Mouse (Mus musculus) ES-E14 (cell line): Measurements from ENCODE around the gene Ndufaf8. TPM values are rescaled to one million over a fixed set of nuclear protein-coding genes. Genes with fewer than 3 reads are reported as not detected.

Experiments used
- DNase-seq: peaks from one replicate; pipeline ENCODE4 v3.0.0-alpha.2; 2013; ENCODE audit warnings: low read depth, low spot score
- H3K27ac ChIP-seq: 2 replicates; pipeline ENCODE4 v1.5.1; 2012; ENCODE audit warnings: low read depth, mild to moderate bottlenecking, low read length, moderate library complexity, mixed read lengths; ENCODE audit not compliant: poor library complexity, insufficient read depth, severe bottlenecking
- H3K36me3 ChIP-seq: 2 replicates; pipeline ENCODE4 v1.6.1; 2012; ENCODE audit warnings: mild to moderate bottlenecking, low read length, moderate library complexity, mixed read lengths; ENCODE audit not compliant: control insufficient read depth, poor library complexity, insufficient read depth, severe bottlenecking
- H3K4me1 ChIP-seq, 2 experiments: fragments of 150-350 bp in 1 of 2; sonication (generic) in 1 of 2; 2 replicates each; pipeline ENCODE4 v1.6.1; 2012; ENCODE audit warnings: low read length in 2 of 2, mild to moderate bottlenecking in 1 of 2, mixed read lengths in 1 of 2; ENCODE audit not compliant: control insufficient read depth in 2 of 2, insufficient read depth in 2 of 2, poor library complexity in 1 of 2
- H3K4me3 ChIP-seq, 2 experiments: fragments of 150-350 bp in 1 of 2; sonication (generic) in 1 of 2; 2 replicates each; pipeline ENCODE4 v1.5.1; 2012; ENCODE audit warnings: low read length in 2 of 2, low read depth in 1 of 2, mild to moderate bottlenecking in 1 of 2, mixed read lengths in 1 of 2; ENCODE audit not compliant: insufficient read depth in 1 of 2, poor library complexity in 1 of 2, severe bottlenecking in 1 of 2
- H3K9ac ChIP-seq: 2 replicates; pipeline ENCODE4 v1.6.1; 2012; ENCODE audit warnings: low read depth, mild to moderate bottlenecking, low read length, mixed read lengths; ENCODE audit not compliant: poor library complexity, insufficient read depth, severe bottlenecking
- H3K9me3 ChIP-seq: fragments of 150-350 bp; sonication (generic); 2 replicates; pipeline ENCODE4 v1.6.1; 2012; ENCODE audit warnings: low read depth, mild to moderate bottlenecking, low read length; ENCODE audit not compliant: control insufficient read depth, insufficient read depth
- CHD2 ChIP-seq: IDR thresholded peaks from 2 replicates; pipeline ENCODE4 v1.6.1; 2014; ENCODE audit warnings: mild to moderate bottlenecking, low read depth, low read length, inconsistent platforms
- HCFC1 ChIP-seq: IDR thresholded peaks from 2 replicates; pipeline ENCODE4 v1.6.1; 2012; ENCODE audit warnings: low read length, inconsistent platforms, borderline replicate concordance; ENCODE audit not compliant: insufficient read depth
- MAFK ChIP-seq: IDR thresholded peaks from 2 replicates; pipeline ENCODE4 v1.6.1; 2014; ENCODE audit warnings: mild to moderate bottlenecking, low read depth, low read length, inconsistent platforms; ENCODE audit not compliant: insufficient read depth
- ZC3H11A ChIP-seq: IDR thresholded peaks from 2 replicates; pipeline ENCODE4 v1.6.1; 2012; ENCODE audit warnings: low read depth, mild to moderate bottlenecking, inconsistent platforms, low read length, borderline replicate concordance
- ZNF384 ChIP-seq: IDR thresholded peaks from 2 replicates; pipeline ENCODE4 v1.6.1; 2012; ENCODE audit warnings: low read depth, low read length, inconsistent platforms
- in situ Hi-C, 2 experiments: fragments of 600-800 bp; cut with MboI; formaldehyde crosslinking; loops; one replicate each; pipeline ENCODE4 v1.15.1; 2025; ENCODE audit warnings: low sequenced_read_pairs in 2 of 2, inconsistent platforms in 1 of 2; ENCODE audit not compliant: unreplicated experiment in 2 of 2
- total RNA-seq: library from RNA; depleted of rRNA; stranded (reverse); fragments of 300-350 nt; gene quantifications from 2 replicates; pipeline ENCODE4 v1.2.3, GENCODE M21; 2012

Gene Ndufaf8
- total RNA-seq, 1 experiment = 49.3 TPM

DNA sequence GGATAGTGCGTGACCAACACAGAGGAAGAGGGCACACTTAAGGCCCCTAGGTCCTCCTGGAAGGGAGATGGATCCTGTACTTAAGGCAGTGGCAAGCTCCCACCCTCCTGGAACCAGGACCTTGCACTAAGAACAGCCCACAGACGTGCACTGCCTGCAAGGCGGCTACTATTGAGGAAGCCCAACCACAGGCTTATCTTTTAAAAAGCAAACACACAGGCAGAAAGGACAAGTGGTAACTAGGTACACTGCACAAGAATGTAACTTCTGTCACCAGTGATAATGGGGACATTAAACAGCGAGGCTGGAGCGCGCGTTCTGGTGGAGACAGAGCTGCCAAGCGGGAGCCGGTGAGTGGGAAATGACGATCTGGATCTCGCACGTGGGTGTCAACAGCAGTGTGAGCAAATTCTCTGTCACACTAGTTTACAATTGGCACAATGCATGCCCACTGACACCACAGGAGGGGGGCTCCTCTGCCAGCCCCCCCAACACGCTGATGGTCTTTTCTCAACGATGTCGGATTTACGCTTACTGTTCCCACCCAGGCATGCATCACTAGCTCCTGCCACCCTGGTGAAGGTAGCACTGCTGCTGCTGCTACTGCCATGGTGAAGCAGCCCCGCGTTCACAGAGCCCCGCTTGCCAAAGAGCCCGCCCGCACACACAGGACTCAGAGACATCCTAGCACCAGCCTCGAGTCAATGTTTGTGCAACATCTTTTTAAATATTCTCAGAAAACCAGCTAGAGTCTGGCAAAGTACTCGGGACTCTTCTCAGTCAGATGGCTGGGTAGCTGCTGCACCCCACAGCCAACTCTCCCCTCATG is 38.3 kb downstream of the Ndufaf8 start:
- TF ChIP-seq CHD2 = no peak
- TF ChIP-seq ZC3H11A = no peak
- TF ChIP-seq HCFC1 = no peak
- TF ChIP-seq MAFK = no peak
- TF ChIP-seq ZNF384 = no peak
- Histone ChIP-seq H3K9ac (no peak overlapping the region), H3K4me3 (no peak overlapping the region), H3K9me3 (no peaks in the 10 kb centered on the region), H3K36me3 (peaks cover 18% of the 10 kb centered on the region), H3K4me1 (peaks cover 1 to 13% of the 10 kb centered on the region in 2 experiments; a peak in 2 of 4 replicates), H3K27ac (no peak overlapping the region)
- in situ Hi-C loops = no loop called here
- no peak for DNase-seq

DNA sequence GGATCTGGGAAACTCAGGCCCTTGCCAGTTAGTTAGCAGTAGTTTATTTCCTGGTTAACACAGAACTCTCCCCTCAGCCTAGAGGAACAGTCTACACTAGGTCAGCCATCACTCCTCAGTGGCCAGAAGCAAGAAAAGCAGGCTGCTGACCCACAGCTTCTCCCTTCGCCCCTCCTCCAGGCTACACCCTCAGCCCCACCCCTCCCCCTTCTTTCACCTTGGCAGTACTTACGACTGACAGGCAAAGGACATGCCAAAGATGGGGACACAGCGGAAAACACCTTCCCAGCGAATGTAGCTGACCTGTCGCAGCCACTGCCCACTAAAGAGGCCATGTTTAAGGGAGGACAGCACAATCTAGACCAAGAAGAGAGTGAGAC is 38.9 kb downstream of the Ndufaf8 start:
- H3K9ac ChIP-seq = no peak overlapping the region
- no peak overlapping the region for H3K27ac ChIP-seq
- no peaks in the 10 kb centered on the region for H3K9me3 ChIP-seq
- no peak overlapping the region for H3K4me3 ChIP-seq
- H3K36me3 ChIP-seq = peaks cover 13% of the 10 kb centered on the region
- no peak for DNase-seq
- TF ChIP-seq HCFC1 (no peak), MAFK (no peak), CHD2 (no peak), ZNF384 (no peak), ZC3H11A (no peak)
- H3K4me1 ChIP-seq = peaks cover 1 to 13% of the 10 kb centered on the region in 2 experiments; a peak in 2 of 4 replicates
- in situ Hi-C loops = no loop called here

DNA sequence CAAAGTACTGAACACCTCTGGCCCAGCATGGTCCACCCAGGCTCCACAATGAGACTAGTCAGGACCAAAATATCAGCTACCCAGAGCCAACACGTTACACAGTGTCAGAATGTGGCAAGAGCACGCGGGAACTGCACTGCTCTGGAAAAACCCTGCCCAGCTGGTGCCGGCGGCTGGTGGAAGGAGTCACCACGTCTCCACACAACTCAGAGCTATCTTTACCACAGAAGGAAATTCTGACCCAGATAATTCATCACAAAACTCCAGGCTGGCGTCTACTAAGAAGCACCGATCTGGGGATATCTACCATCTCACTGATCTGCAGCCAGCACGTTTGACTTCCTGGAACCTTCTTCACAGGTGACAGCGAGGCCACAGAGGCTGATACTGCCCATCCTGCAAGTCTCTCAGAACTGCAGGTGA is 40.6 kb downstream of the Ndufaf8 start:
- H3K4me1 ChIP-seq = peaks cover 1 to 13% of the 10 kb centered on the region in 2 experiments; a peak in 2 of 4 replicates
- peaks cover 11% of the 10 kb centered on the region for H3K36me3 ChIP-seq
- H3K4me3 ChIP-seq = no peak overlapping the region
- no peak overlapping the region for H3K27ac ChIP-seq
- no peak for DNase-seq
- in situ Hi-C loops = no loop called here
- no peak overlapping the region for H3K9ac ChIP-seq
- TF ChIP-seq CHD2 (no peak), ZNF384 (no peak), MAFK (no peak), ZC3H11A (no peak), HCFC1 (no peak)
- H3K9me3 ChIP-seq = no peaks in the 10 kb centered on the region

DNA sequence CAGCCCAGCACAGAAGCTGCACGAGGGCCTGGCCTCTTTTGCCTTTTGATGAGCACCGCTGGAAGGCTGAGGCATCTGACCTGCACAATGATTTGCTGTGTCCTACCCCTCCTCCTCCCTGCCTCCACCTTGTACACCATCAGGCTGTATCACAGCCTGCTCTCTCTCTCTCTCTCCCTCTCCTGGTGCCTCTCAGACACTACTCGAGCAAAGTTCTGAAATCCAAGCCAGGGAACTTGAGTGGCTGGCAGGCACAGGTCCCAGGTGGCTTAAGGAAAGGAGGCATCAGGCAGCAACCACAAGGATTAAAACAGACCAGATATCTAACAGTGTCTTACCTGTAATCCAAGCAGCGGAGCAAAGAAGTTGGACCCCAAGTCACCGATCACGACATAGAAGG is 41.5 kb downstream of the Ndufaf8 start:
- no peak overlapping the region for H3K27ac ChIP-seq
- H3K9ac ChIP-seq = no peak overlapping the region
- no peaks in the 10 kb centered on the region for H3K9me3 ChIP-seq
- DNase-seq = no peak
- H3K4me3 ChIP-seq = no peak overlapping the region
- TF ChIP-seq CHD2 (no peak), ZC3H11A (no peak), HCFC1 (no peak), MAFK (no peak)
- in situ Hi-C loops = no loop called here
- peaks cover 1 to 13% of the 10 kb centered on the region in 2 experiments; a peak in 2 of 4 replicates for H3K4me1 ChIP-seq
- peaks cover 4% of the 10 kb centered on the region; the same call in 1 of the 2 replicates for H3K36me3 ChIP-seq
